Mouse (Mus musculus): Measurements from ENCODE around the gene C8g. TPM values are rescaled to one million over a fixed set of nuclear protein-coding genes. Genes with fewer than 3 reads are reported as not detected.

The C8g gene
- polyA plus RNA-seq, 1 experiment from 2014 or later = 5.6 TPM

GRCm38 (mm10) chr2:25505000-25505399 is 3.5 kb upstream of the C8g start:
- Histone ChIP-seq H3K36me3 (ENCODE audit: control insufficient read depth, insufficient read depth, low read length) (peaks cover 9% of the 10 kb centered on the region; the same call in 1 of the 2 replicates), H3K27ac (replicated peaks; ENCODE audit: low read depth, low read length) (no peak overlapping the region), H3K9ac (ENCODE audit: low read length) (no peak overlapping the region), H3K9me3 (ENCODE audit: control insufficient read depth, low read length) (no peaks in the 10 kb centered on the region), H3K27me3 (ENCODE audit: control insufficient read depth, insufficient read depth, low read length) (no peaks in the 10 kb centered on the region), H3K4me1 (ENCODE audit: control insufficient read depth, insufficient read depth, low read length) (peaks cover 7% of the 10 kb centered on the region), H3K4me2 (ENCODE audit: low read depth, severe bottlenecking) (no peak overlapping the region), H3K4me3 (ENCODE audit: low read depth, low read length) (no peak overlapping the region)
- ATAC-seq (ENCODE audit: insufficient number of reproducible peaks, low FRiP score, low TSS enrichment, low read depth) = no peak
- DNase-seq (ENCODE audit: low spot score) = no peak
- WGBS = 93% methylated on average over 1 of the region's 1 CpGs

DNA sequence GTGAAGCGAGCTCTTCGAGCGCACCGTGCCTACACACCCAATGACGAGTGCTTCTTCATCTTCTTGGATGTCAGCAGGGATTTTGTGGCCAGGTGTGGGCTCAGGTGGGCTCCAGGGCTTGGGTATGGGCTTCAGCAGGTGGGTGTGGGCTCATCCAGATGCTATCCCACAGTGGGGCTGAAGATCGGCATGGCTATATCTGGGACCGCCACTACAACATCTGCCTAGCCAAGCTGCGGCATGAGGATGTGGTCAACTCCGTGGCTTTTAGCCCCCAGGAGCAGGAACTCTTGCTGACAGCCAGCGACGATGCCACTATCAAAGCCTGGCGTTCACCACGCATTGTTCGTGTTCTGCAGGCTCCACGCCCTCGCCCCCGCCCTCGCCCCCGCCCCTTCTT is 3.0 kb upstream of the C8g start:
- WGBS = 94% methylated on average over 19 of the region's 19 CpGs
- no peak for DNase-seq (ENCODE audit: low spot score)
- Histone ChIP-seq H3K27ac (replicated peaks; ENCODE audit: low read depth, low read length) (no peak overlapping the region), H3K4me3 (ENCODE audit: low read depth, low read length) (no peak overlapping the region), H3K36me3 (ENCODE audit: control insufficient read depth, insufficient read depth, low read length) (peaks cover 9% of the 10 kb centered on the region; the same call in 1 of the 2 replicates), H3K9ac (ENCODE audit: low read length) (no peak overlapping the region), H3K4me2 (ENCODE audit: low read depth, severe bottlenecking) (no peak overlapping the region), H3K27me3 (ENCODE audit: control insufficient read depth, insufficient read depth, low read length) (no peaks in the 10 kb centered on the region), H3K4me1 (ENCODE audit: control insufficient read depth, insufficient read depth, low read length) (peaks cover 7% of the 10 kb centered on the region), H3K9me3 (ENCODE audit: control insufficient read depth, low read length) (no peaks in the 10 kb centered on the region)
- ATAC-seq (ENCODE audit: insufficient number of reproducible peaks, low FRiP score, low TSS enrichment, low read depth) = no peak

DNA sequence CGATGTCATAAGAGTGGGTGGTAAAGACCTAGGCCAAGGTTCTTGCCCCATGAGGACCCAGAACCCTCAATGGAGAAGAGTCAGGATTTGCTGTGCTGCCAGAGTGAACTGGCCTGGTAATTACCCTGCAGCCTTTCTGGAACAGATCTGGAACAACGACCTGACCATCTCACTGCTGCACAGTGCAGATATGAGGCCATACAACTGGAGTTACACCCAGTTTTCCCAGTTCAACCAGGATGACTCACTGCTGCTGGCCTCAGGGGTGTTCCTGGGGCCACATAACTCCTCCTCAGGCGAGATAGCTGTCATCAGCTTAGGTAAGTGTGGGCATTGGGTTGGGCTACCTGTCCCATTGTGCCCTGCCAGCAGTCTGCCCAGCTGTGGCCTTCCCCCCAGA is 1.2 kb upstream of the C8g start:
- Histone ChIP-seq H3K9ac (ENCODE audit: low read length) (no peak overlapping the region), H3K4me1 (ENCODE audit: control insufficient read depth, insufficient read depth, low read length) (peaks cover 7% of the 10 kb centered on the region), H3K4me3 (ENCODE audit: low read depth, low read length) (no peak overlapping the region), H3K27me3 (ENCODE audit: control insufficient read depth, insufficient read depth, low read length) (no peaks in the 10 kb centered on the region), H3K9me3 (ENCODE audit: control insufficient read depth, low read length) (no peaks in the 10 kb centered on the region), H3K36me3 (ENCODE audit: control insufficient read depth, insufficient read depth, low read length) (peaks cover 9% of the 10 kb centered on the region; the same call in 1 of the 2 replicates), H3K27ac (replicated peaks; ENCODE audit: low read depth, low read length) (no peak overlapping the region), H3K4me2 (ENCODE audit: low read depth, severe bottlenecking) (no peak overlapping the region)
- 85% methylated on average over 3 of the region's 3 CpGs for WGBS
- DNase-seq (ENCODE audit: low spot score) (no peak), ATAC-seq (ENCODE audit: insufficient number of reproducible peaks, low FRiP score, low TSS enrichment, low read depth) (no peak)

- Histone ChIP-seq H3K4me3 (ENCODE audit: low read depth, low read length) (peak within 1 kb of the TSS; percentile 62), H3K27ac (replicated peaks; ENCODE audit: low read depth, low read length) (no peak within 1 kb of the TSS), H3K4me1 (ENCODE audit: control insufficient read depth, insufficient read depth, low read length) (peaks cover 7% of the 10 kb centered on the region), H3K4me2 (ENCODE audit: low read depth, severe bottlenecking) (peak within 1 kb of the TSS; percentile 93), H3K9me3 (ENCODE audit: control insufficient read depth, low read length) (no peaks in the 10 kb centered on the region), H3K9ac (ENCODE audit: low read length) (peak within 1 kb of the TSS; percentile 76), H3K36me3 (ENCODE audit: control insufficient read depth, insufficient read depth, low read length) (peaks cover 9% of the 10 kb centered on the region; the same call in 1 of the 2 replicates), H3K27me3 (ENCODE audit: control insufficient read depth, insufficient read depth, low read length) (no peaks in the 10 kb centered on the region)
- peak; percentile 81 for ATAC-seq (ENCODE audit: insufficient number of reproducible peaks, low FRiP score, low TSS enrichment, low read depth)
- DNase-seq (ENCODE audit: low spot score) = peak; percentile 91
- 1% methylated on average over 38 of the region's 44 CpGs for WGBS
These were observed 728 bp downstream of the C8g start, which contains the start of gene Fbxw5 for GRCm38 (mm10) chr2:25500576-25501405. Gene Fbxw5, plus strand, starts transcription at chr2:25500750.

DNA sequence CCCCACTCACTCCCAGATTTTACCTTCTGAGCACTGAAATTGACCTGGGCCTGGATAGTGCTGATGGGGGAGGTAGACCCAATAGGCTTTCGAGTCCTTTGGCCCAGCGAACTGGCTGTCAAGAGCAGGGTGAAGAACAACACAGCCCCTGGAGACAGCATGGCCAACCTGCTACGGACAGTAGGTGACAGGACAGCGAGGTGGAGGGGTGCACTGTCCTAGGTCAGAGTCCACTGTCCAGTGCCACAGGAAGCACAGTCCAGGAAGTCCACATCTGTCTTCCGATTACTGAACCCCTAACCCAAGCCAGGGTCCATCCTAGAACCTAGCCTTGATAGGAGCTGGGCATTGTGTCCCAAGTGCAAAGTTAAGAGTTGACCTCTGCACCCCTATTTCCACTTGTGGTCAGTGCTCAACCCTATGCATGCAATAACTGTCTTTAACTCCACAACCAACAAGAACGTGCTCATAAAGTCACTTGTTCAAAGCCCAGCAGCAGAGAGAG is 1.4 kb downstream of the C8g start:
- Histone ChIP-seq H3K9me3 (ENCODE audit: control insufficient read depth, low read length) (no peaks in the 10 kb centered on the region), H3K4me1 (ENCODE audit: control insufficient read depth, insufficient read depth, low read length) (peaks cover 7% of the 10 kb centered on the region), H3K27ac (replicated peaks; ENCODE audit: low read depth, low read length) (no peak overlapping the region), H3K9ac (ENCODE audit: low read length) (peak overlapping the region; percentile 56), H3K4me2 (ENCODE audit: low read depth, severe bottlenecking) (peak overlapping the region; percentile 93), H3K4me3 (ENCODE audit: low read depth, low read length) (peak overlapping the region; percentile 62), H3K36me3 (ENCODE audit: control insufficient read depth, insufficient read depth, low read length) (peaks cover 8% of the 10 kb centered on the region; the same call in 1 of the 2 replicates), H3K27me3 (ENCODE audit: control insufficient read depth, insufficient read depth, low read length) (no peaks in the 10 kb centered on the region)
- ATAC-seq (ENCODE audit: insufficient number of reproducible peaks, low FRiP score, low TSS enrichment, low read depth) (peak; percentile 7; the same call in 1 of the 2 replicates), DNase-seq (ENCODE audit: low spot score) (no peak)
- 71% methylated on average over 6 of the region's 6 CpGs for WGBS

GRCm38 (mm10) chr2:25498622-25499478 is 2.7 kb downstream of the C8g start:
- no peak overlapping the region for H3K4me3 ChIP-seq (ENCODE audit: low read depth, low read length)
- ATAC-seq (ENCODE audit: insufficient number of reproducible peaks, low FRiP score, low TSS enrichment, low read depth) = no peak
- no peak overlapping the region for H3K27ac ChIP-seq (replicated peaks; ENCODE audit: low read depth, low read length)
- WGBS = 76% methylated on average over 15 of the region's 15 CpGs
- H3K36me3 ChIP-seq (ENCODE audit: control insufficient read depth, insufficient read depth, low read length) = peaks cover 3% of the 10 kb centered on the region; the same call in 1 of the 2 replicates
- no peaks in the 10 kb centered on the region for H3K9me3 ChIP-seq (ENCODE audit: control insufficient read depth, low read length)
- peaks cover 7% of the 10 kb centered on the region for H3K4me1 ChIP-seq (ENCODE audit: control insufficient read depth, insufficient read depth, low read length)
- no peak overlapping the region for H3K4me2 ChIP-seq (ENCODE audit: low read depth, severe bottlenecking)
- no peak for DNase-seq (ENCODE audit: low spot score)
- H3K9ac ChIP-seq (ENCODE audit: low read length) = no peak overlapping the region
- no peaks in the 10 kb centered on the region for H3K27me3 ChIP-seq (ENCODE audit: control insufficient read depth, insufficient read depth, low read length)

GRCm38 (mm10) chr2:25497846-25498575 is 3.5 kb downstream of the C8g start:
- ATAC-seq (ENCODE audit: insufficient number of reproducible peaks, low FRiP score, low TSS enrichment, low read depth) = no peak
- DNase-seq (ENCODE audit: low spot score) = no peak
- WGBS = 53% methylated on average over 6 of the region's 6 CpGs
- Histone ChIP-seq H3K36me3 (ENCODE audit: control insufficient read depth, insufficient read depth, low read length) (no peaks in the 10 kb centered on the region; the same call in 1 of the 2 replicates), H3K4me1 (ENCODE audit: control insufficient read depth, insufficient read depth, low read length) (peaks cover 7% of the 10 kb centered on the region), H3K4me3 (ENCODE audit: low read depth, low read length) (no peak overlapping the region), H3K9me3 (ENCODE audit: control insufficient read depth, low read length) (no peaks in the 10 kb centered on the region), H3K4me2 (ENCODE audit: low read depth, severe bottlenecking) (no peak overlapping the region), H3K9ac (ENCODE audit: low read length) (no peak overlapping the region), H3K27ac (replicated peaks; ENCODE audit: low read depth, low read length) (no peak overlapping the region), H3K27me3 (ENCODE audit: control insufficient read depth, insufficient read depth, low read length) (no peaks in the 10 kb centered on the region)

DNA sequence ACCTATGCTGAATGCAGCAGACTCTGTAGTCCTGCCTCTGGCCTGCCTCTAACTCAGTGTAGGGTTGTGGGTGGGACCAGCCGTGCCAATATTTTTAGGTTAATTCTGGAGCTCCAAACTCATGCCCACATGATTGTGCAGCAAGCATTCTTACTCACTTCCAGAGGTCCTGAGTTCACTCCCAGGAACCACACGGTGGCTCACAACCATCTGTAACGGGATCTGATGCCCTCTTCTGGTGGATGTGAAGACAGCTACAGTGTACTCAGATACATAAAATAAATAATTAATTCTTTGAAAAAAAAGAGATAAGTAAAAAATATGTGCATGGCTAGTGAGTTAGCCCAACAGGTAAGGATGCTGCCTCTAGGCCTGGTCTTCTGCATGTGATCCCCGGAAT is 5.1 kb downstream of the C8g start:
- 41% methylated on average over 4 of the region's 4 CpGs for WGBS
- Histone ChIP-seq H3K4me1 (ENCODE audit: control insufficient read depth, insufficient read depth, low read length) (peaks cover 3% of the 10 kb centered on the region), H3K36me3 (ENCODE audit: control insufficient read depth, insufficient read depth, low read length) (no peaks in the 10 kb centered on the region), H3K9ac (ENCODE audit: low read length) (no peak overlapping the region), H3K4me3 (ENCODE audit: low read depth, low read length) (no peak overlapping the region), H3K27ac (replicated peaks; ENCODE audit: low read depth, low read length) (no peak overlapping the region), H3K9me3 (ENCODE audit: control insufficient read depth, low read length) (no peaks in the 10 kb centered on the region), H3K27me3 (ENCODE audit: control insufficient read depth, insufficient read depth, low read length) (no peaks in the 10 kb centered on the region), H3K4me2 (ENCODE audit: low read depth, severe bottlenecking) (no peak overlapping the region)
- DNase-seq (ENCODE audit: low spot score) (no peak), ATAC-seq (ENCODE audit: insufficient number of reproducible peaks, low FRiP score, low TSS enrichment, low read depth) (no peak)

Data from limb, embryonic 11.5 days (tissue).